Mouse (Mus musculus) gastrocnemius, adult 2 months (tissue): ENCODE data around the gene Golim4. TPM values are rescaled to one million over a fixed set of nuclear protein-coding genes. Genes with fewer than 3 reads are reported as not detected.

Experiments
- DNase-seq: peaks from one replicate; pipeline ENCODE4 v3.0.0; 2022
- H3K27ac ChIP-seq: fragments of 200-600 bp; 2 replicates; pipeline ENCODE4 v1.8.1; 2022; ENCODE audit warnings: mild to moderate bottlenecking
- H3K4me3 ChIP-seq: fragments of 200-600 bp; 2 replicates; pipeline ENCODE4 v1.8.1; 2022; ENCODE audit warnings: mild to moderate bottlenecking, moderate library complexity
- CTCF ChIP-seq: fragments of 200-600 bp; IDR thresholded peaks from 2 replicates; pipeline ENCODE4 v1.8.1; 2022; ENCODE audit warnings: antibody characterized with exemption, mild to moderate bottlenecking, moderate library complexity
- intact Hi-C: fragments of 180-260 bp; cut with DNase I; formaldehyde crosslinking; loops from one replicate; pipeline ENCODE4 v1.15.1; 2025
- total RNA-seq, 2 experiments: library from RNA; stranded (reverse); gene quantifications; 2 replicates each; pipeline ENCODE4 v1.2.3; 2021

The Golim4 gene
- total RNA-seq, 2 experiments from 2014 or later = 8.0 to 13.5 TPM

DNA sequence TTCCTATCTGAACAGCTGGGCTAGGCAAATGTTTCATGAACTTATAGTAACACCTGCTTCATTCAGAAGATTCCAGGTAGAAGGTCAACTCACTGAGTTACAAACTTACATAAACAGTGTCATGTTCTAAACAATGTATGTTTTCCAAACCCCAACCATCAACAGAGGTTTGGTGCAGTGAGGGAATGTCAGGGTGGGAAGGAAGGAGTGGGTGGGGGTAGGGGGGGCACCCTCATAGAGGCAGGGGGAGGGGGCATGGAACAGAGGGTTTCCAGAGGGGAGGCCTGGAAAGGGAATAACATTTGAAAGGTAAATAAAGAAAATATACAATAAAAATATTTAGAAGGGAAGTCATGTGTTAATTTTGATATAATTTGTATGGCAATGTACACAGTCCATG is 46.0 kb downstream of the Golim4 start:
- no peak overlapping the region for H3K4me3 ChIP-seq
- no peak for DNase-seq
- TF ChIP-seq CTCF = no peak
- intact Hi-C loops = loop anchor here (5.0 kb wide), 2 partner anchors 47 to 92 kb away; partner anchors contain the start of gene Golim4
- H3K27ac ChIP-seq = no peak overlapping the region

DNA sequence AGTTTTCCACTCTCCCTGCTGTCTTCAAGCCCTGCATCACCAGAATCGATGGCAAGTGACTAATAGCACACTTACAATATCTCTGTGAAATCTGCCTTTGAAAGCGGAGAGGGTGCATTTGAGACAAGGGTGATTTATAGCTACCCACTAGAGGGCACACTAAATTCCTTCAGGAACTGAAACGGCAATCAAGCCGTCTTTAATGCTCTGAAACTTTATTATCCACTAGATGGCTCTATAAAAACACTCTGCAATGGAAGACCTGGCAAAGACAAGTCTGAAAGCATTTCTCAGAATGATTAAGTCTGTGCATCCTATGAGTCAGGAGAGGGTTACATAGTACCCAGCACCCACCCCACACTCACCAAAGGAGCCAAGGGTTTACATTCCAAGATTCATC is 46.5 kb downstream of the Golim4 start:
- intact Hi-C loops = loop anchor here (5.0 kb wide), 2 partner anchors 47 to 92 kb away; partner anchors contain the start of gene Golim4
- no peak overlapping the region for H3K27ac ChIP-seq

GRCm38 (mm10) chr3:75901903-75902598 is 54.7 kb downstream of the Golim4 start:
- Histone ChIP-seq H3K4me3 (no peak overlapping the region), H3K27ac (no peak overlapping the region)
- intact Hi-C loops = no loop called here
- DNase-seq = no peak
- no peak; the same call in 1 of the 2 replicates for TF ChIP-seq CTCF

More for the DNA sequence above, 46.5 kb downstream of the Golim4 start:
- DNase-seq = no peak
- no peak overlapping the region for H3K4me3 ChIP-seq
- peak; percentile 70 for TF ChIP-seq CTCF

DNA sequence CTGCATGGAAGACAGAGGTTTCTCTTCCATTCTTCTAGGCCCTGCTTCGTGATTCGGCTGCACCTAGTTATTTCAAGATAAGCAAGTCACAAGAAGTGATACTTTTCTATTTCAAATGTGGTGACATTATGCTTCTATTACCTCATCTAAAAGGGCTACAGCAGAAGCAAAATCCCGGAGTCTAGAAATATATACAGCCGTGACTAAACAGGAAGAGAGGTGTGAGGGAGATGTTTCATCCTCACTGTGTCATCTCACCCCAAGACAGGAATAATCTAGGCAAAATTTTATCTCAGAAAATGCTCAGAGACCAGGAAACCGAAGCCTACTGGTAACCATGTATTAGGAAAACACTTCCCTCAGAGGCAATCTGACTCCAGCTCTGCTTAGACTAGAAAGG is 61.7 kb downstream of the Golim4 start:
- no peak overlapping the region for H3K27ac ChIP-seq
- DNase-seq = no peak
- intact Hi-C loops = no loop called here
- no peak for TF ChIP-seq CTCF
- H3K4me3 ChIP-seq = no peak overlapping the region

DNA sequence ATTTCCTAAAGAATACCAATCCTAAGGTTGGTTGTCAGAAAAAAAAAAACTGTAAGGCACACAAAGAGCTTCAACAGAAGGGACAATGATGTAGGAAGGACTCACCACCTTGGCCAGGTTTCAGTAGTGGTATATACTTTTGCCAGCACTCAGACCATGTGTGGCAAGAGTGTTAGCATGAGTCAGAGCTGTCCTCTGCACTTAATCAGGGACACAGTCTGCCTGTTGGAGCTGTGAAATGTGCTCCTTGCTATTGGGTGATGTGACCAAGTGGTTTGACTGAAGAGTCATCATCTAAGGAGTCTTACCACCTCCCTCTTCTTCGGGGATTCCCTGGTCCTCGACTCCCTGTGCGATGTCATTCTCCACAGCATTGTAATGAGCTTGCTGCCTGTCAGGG is 65.2 kb downstream of the Golim4 start:
- DNase-seq = no peak
- H3K4me3 ChIP-seq = no peak overlapping the region
- H3K27ac ChIP-seq = no peak overlapping the region
- intact Hi-C loops = no loop called here
- TF ChIP-seq CTCF = no peak

DNA sequence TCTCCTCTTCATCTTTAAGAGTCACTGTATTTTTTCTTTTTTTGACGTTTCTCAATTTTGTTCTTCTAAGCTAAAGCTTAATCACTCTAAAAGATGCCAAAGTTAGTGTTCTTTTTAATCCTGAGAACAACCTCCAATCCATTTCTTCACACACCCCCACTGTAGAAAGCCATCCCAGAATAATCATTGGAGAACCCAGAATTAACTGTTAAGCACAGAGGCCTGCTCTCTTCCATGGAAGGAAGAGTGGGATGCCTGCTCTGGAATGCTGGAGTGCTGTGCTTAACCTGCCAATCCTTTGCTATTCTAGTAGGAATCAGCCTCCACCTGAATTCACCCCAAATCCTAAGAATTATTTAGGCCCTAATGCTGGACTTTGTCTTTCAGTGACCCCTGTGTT is 67.4 kb downstream of the Golim4 start:
- DNase-seq = no peak
- TF ChIP-seq CTCF = no peak
- intact Hi-C loops = no loop called here

GRCm38 (mm10) chr3:75881582-75881981 is 75.2 kb downstream of the Golim4 start:
- intact Hi-C loops = no loop called here
- DNase-seq = no peak
- Histone ChIP-seq H3K4me3 (no peak overlapping the region), H3K27ac (no peak overlapping the region)
- TF ChIP-seq CTCF = no peak

More for the DNA sequence above, 67.4 kb downstream of the Golim4 start:
- H3K4me3 ChIP-seq = no peak overlapping the region
- no peak overlapping the region for H3K27ac ChIP-seq

GRCm38 (mm10) chr3:75879269-75879668 is 77.5 kb downstream of the Golim4 start:
- Histone ChIP-seq H3K27ac (no peak overlapping the region), H3K4me3 (no peak overlapping the region)
- DNase-seq = no peak
- peak; percentile 29; the same call in 1 of the 2 replicates for TF ChIP-seq CTCF
- intact Hi-C loops = no loop called here

DNA sequence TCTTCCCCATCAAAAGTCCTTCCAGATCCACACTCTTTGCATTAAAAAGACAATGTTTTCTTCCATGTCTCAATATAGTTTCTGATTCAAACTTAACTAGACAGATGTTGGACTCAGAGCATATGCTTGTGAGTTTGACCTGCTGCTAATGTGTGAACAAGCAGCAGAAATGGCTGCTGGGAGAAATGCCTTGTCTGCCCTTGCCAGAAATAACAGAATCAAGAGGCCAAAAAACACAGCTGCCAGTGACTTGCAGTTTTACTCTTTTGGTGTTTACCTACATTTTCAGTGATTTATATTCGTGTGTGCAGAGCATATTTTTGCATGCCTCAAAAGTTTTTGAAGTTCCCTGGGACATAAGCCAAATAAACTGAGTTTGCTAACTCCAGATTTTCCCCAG is 87.9 kb downstream of the Golim4 start:
- Histone ChIP-seq H3K27ac (no peak overlapping the region), H3K4me3 (no peak overlapping the region)
- no peak for DNase-seq
- intact Hi-C loops = no loop called here
- TF ChIP-seq CTCF = no peak

DNA sequence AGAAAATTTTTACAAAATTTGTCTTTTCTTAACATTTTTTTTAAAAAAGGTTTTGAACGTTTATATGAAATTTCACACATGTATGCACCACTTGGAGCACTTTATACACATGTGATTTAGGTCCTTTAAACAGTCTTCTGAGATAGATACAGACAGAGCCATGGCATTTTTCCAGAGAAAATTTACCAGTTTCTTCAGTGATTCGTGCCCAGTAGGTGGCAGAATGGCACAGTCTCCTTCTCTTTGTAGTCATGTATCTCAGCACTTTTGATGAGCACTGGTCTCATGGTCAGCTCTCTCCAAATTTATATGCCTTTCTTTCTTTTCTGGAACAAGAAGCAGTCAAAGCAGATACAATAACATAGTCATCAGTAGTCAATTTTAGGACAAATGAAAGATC is 92.5 kb downstream of the Golim4 start:
- no peak overlapping the region for H3K4me3 ChIP-seq
- H3K27ac ChIP-seq = no peak overlapping the region
- TF ChIP-seq CTCF = peak; percentile 30; the same call in 1 of the 2 replicates
- no peak for DNase-seq
- intact Hi-C loops = no loop called here

- no peak overlapping the region for H3K4me3 ChIP-seq
- DNase-seq = peak; percentile 31
- no peak overlapping the region for H3K27ac ChIP-seq
- intact Hi-C loops = no loop called here
- peak; percentile 65 for TF ChIP-seq CTCF
These were observed 95.1 kb downstream of the Golim4 start for GRCm38 (mm10) chr3:75861677-75862076.

GRCm38 (mm10) chr3:75860760-75861159 is 96.0 kb downstream of the Golim4 start:
- no peak overlapping the region for H3K27ac ChIP-seq
- intact Hi-C loops = no loop called here
- no peak for TF ChIP-seq CTCF
- no peak overlapping the region for H3K4me3 ChIP-seq
- DNase-seq = peak; percentile 38

GRCm38 (mm10) chr3:75835286-75835967 is 121.3 kb downstream of the Golim4 start:
- intact Hi-C loops = no loop called here
- Histone ChIP-seq H3K4me3 (no peak overlapping the region), H3K27ac (no peak overlapping the region)
- DNase-seq = peak; percentile 19
- TF ChIP-seq CTCF = no peak
